Mouse (Mus musculus): ENCODE results near the gene Pknox2. TPM values are rescaled to one million over a fixed set of nuclear protein-coding genes. Genes with fewer than 3 reads are reported as not detected.

The Pknox2 gene
- polyA plus RNA-seq, 1 experiment, result 0.72 TPM

GRCm38 (mm10) chr9:36873796-36874195, 273.4 kb downstream of the Pknox2 start:
- TF ChIP-seq POLR2A (IDR thresholded peaks at IDR 0.05; ENCODE audit: borderline replicate concordance, control insufficient read depth, low read depth, low read length) (no peak), CTCF (IDR thresholded peaks at IDR 0.05; ENCODE audit: control insufficient read depth, insufficient read depth, low read length) (no peak)
- WGBS, result 78% methylated on average over 2 of the region's 2 CpGs
- H3K4me3 ChIP-seq (replicated peaks; ENCODE audit: control insufficient read depth, low read depth, low read length), result no peak overlapping the region
- H3K27ac ChIP-seq (ENCODE audit: control insufficient read depth, insufficient read depth, low read depth, low read length, poor library complexity), result no peak overlapping the region
- no peaks in the 10 kb centered on the region for H3K4me1 ChIP-seq (ENCODE audit: control insufficient read depth, insufficient read depth, low read length)

- WGBS, result 7% methylated on average over 1 of the region's 1 CpGs
- Histone ChIP-seq H3K4me1 (ENCODE audit: control insufficient read depth, insufficient read depth, low read length) (no peaks in the 10 kb centered on the region), H3K4me3 (replicated peaks; ENCODE audit: control insufficient read depth, low read depth, low read length) (no peak overlapping the region), H3K27ac (ENCODE audit: control insufficient read depth, insufficient read depth, low read depth, low read length, poor library complexity) (no peak overlapping the region)
- no peak for TF ChIP-seq CTCF (IDR thresholded peaks at IDR 0.05; ENCODE audit: control insufficient read depth, insufficient read depth, low read length)
- no peak for TF ChIP-seq POLR2A (IDR thresholded peaks at IDR 0.05; ENCODE audit: borderline replicate concordance, control insufficient read depth, low read depth, low read length)
Observed at GRCm38 (mm10) chr9:36870263-36870662, 276.9 kb downstream of the Pknox2 start.

GRCm38 (mm10) chr9:36868662-36869061, 278.5 kb downstream of the Pknox2 start:
- 79% methylated on average over 6 of the region's 6 CpGs for WGBS
- Histone ChIP-seq H3K4me1 (ENCODE audit: control insufficient read depth, insufficient read depth, low read length) (no peaks in the 10 kb centered on the region), H3K4me3 (replicated peaks; ENCODE audit: control insufficient read depth, low read depth, low read length) (no peak overlapping the region), H3K27ac (ENCODE audit: control insufficient read depth, insufficient read depth, low read depth, low read length, poor library complexity) (no peak overlapping the region)
- TF ChIP-seq POLR2A (IDR thresholded peaks at IDR 0.05; ENCODE audit: borderline replicate concordance, control insufficient read depth, low read depth, low read length) (no peak), CTCF (IDR thresholded peaks at IDR 0.05; ENCODE audit: control insufficient read depth, insufficient read depth, low read length) (no peak)

GRCm38 (mm10) chr9:36864862-36865813, 282.1 kb downstream of the Pknox2 start:
- TF ChIP-seq POLR2A (IDR thresholded peaks at IDR 0.05; ENCODE audit: borderline replicate concordance, control insufficient read depth, low read depth, low read length) (no peak), CTCF (IDR thresholded peaks at IDR 0.05; ENCODE audit: control insufficient read depth, insufficient read depth, low read length) (no peak)
- Histone ChIP-seq H3K4me3 (replicated peaks; ENCODE audit: control insufficient read depth, low read depth, low read length) (no peak overlapping the region), H3K4me1 (ENCODE audit: control insufficient read depth, insufficient read depth, low read length) (no peaks in the 10 kb centered on the region), H3K27ac (ENCODE audit: control insufficient read depth, insufficient read depth, low read depth, low read length, poor library complexity) (no peak overlapping the region)
- 61% methylated on average over 4 of the region's 4 CpGs for WGBS

- 55% methylated on average over 3 of the region's 3 CpGs for whole genome bisulfite sequencing
- TF ChIP-seq POLR2A (IDR thresholded peaks at IDR 0.05; ENCODE audit: borderline replicate concordance, control insufficient read depth, low read depth, low read length) (no peak), CTCF (IDR thresholded peaks at IDR 0.05; ENCODE audit: control insufficient read depth, insufficient read depth, low read length) (no peak)
- Histone ChIP-seq H3K4me3 (replicated peaks; ENCODE audit: control insufficient read depth, low read depth, low read length) (no peak overlapping the region), H3K27ac (ENCODE audit: control insufficient read depth, insufficient read depth, low read depth, low read length, poor library complexity) (no peak overlapping the region), H3K4me1 (ENCODE audit: control insufficient read depth, insufficient read depth, low read length) (no peaks in the 10 kb centered on the region)
Observed at GRCm38 (mm10) chr9:36863694-36864093, 283.5 kb downstream of the Pknox2 start.

- 37% methylated on average over 2 of the region's 2 CpGs for WGBS
- H3K4me3 ChIP-seq (replicated peaks; ENCODE audit: control insufficient read depth, low read depth, low read length), result no peak overlapping the region
- H3K27ac ChIP-seq (ENCODE audit: control insufficient read depth, insufficient read depth, low read depth, low read length, poor library complexity), result no peak overlapping the region
- no peaks in the 10 kb centered on the region for H3K4me1 ChIP-seq (ENCODE audit: control insufficient read depth, insufficient read depth, low read length)
- TF ChIP-seq POLR2A (IDR thresholded peaks at IDR 0.05; ENCODE audit: borderline replicate concordance, control insufficient read depth, low read depth, low read length) (no peak), CTCF (IDR thresholded peaks at IDR 0.05; ENCODE audit: control insufficient read depth, insufficient read depth, low read length) (no peak)
Observed at GRCm38 (mm10) chr9:36862576-36862975, 284.6 kb downstream of the Pknox2 start.

GRCm38 (mm10) chr9:36858677-36859076, 288.5 kb downstream of the Pknox2 start:
- no peak overlapping the region for H3K4me3 ChIP-seq (replicated peaks; ENCODE audit: control insufficient read depth, low read depth, low read length)
- TF ChIP-seq POLR2A (IDR thresholded peaks at IDR 0.05; ENCODE audit: borderline replicate concordance, control insufficient read depth, low read depth, low read length) (no peak), CTCF (IDR thresholded peaks at IDR 0.05; ENCODE audit: control insufficient read depth, insufficient read depth, low read length) (no peak)
- H3K4me1 ChIP-seq (ENCODE audit: control insufficient read depth, insufficient read depth, low read length), result no peaks in the 10 kb centered on the region
- H3K27ac ChIP-seq (ENCODE audit: control insufficient read depth, insufficient read depth, low read depth, low read length, poor library complexity), result no peak overlapping the region
- WGBS, result 67% methylated on average over 4 of the region's 4 CpGs

- TF ChIP-seq CTCF (IDR thresholded peaks at IDR 0.05; ENCODE audit: control insufficient read depth, insufficient read depth, low read length) (no peak), POLR2A (IDR thresholded peaks at IDR 0.05; ENCODE audit: borderline replicate concordance, control insufficient read depth, low read depth, low read length) (no peak)
- Histone ChIP-seq H3K4me3 (replicated peaks; ENCODE audit: control insufficient read depth, low read depth, low read length) (no peak overlapping the region), H3K4me1 (ENCODE audit: control insufficient read depth, insufficient read depth, low read length) (no peaks in the 10 kb centered on the region), H3K27ac (ENCODE audit: control insufficient read depth, insufficient read depth, low read depth, low read length, poor library complexity) (no peak overlapping the region)
- WGBS, result 44% methylated on average over 8 of the region's 8 CpGs
Observed at GRCm38 (mm10) chr9:36857476-36858117, 289.6 kb downstream of the Pknox2 start.

Data from bone marrow, adult 2 months (tissue).